Comparison of ENCODE assay signal across 21 mouse cellular contexts in genomic region chr6:101685734-101686133, GRCm38 (mm10).
A peak's percentile ranks its signal among the peaks of the same experiment; 100 is the strongest.
DNase-seq lines count a peak whose midpoint lies in the region; ATAC-seq lines count a peak whose summit lies in the region.
"Had no signal": no experiment of that assay in that cellular context is flagged by ENCODE, and none has a peak within 500 bp of the region (broad histone marks: within the 10 kb centered on the region; RNA-seq: fewer than 3 reads in every experiment).

No protein-coding gene starts in this region.

- H3K27ac ChIP-seq in midbrain, embryonic 12.5 days (replicated peaks): no peak overlapping the region
- H3K27ac ChIP-seq in midbrain, embryonic 11.5 days (ENCODE audit: low read depth, low read length): no peak overlapping the region
- H3K27ac ChIP-seq in forebrain, embryonic 14.5 days (ENCODE audit: low read depth, low read length): no peak overlapping the region
- no peak overlapping the region for H3K27ac ChIP-seq in hindbrain, embryonic 16.5 days (ENCODE audit: low read depth, low read length)
- H3K27ac ChIP-seq in neural tube, embryonic 14.5 days (ENCODE audit: low read depth, low read length): no peak overlapping the region
- no peak overlapping the region for H3K27ac ChIP-seq in liver, embryonic 12.5 days
- H3K27ac ChIP-seq in liver, embryonic 11.5 days (ENCODE audit: low read depth, low read length): no peak overlapping the region
- H3K27ac ChIP-seq: embryonic facial prominence, embryonic 15.5 days; heart, adult 2 months; heart, embryonic 15.5 days had no signal

- H3K36me3 ChIP-seq in midbrain, embryonic 12.5 days: no peaks in the 10 kb centered on the region
- no peaks in the 10 kb centered on the region for H3K36me3 ChIP-seq in midbrain, embryonic 11.5 days (ENCODE audit: control insufficient read depth, insufficient read depth, low read length)
- H3K36me3 ChIP-seq in forebrain, embryonic 14.5 days (ENCODE audit: control insufficient read depth, insufficient read depth, low read length): no peaks in the 10 kb centered on the region
- no peaks in the 10 kb centered on the region for H3K36me3 ChIP-seq in hindbrain, embryonic 16.5 days (ENCODE audit: control insufficient read depth, insufficient read depth, low read length)
- H3K36me3 ChIP-seq in neural tube, embryonic 14.5 days (ENCODE audit: control insufficient read depth, insufficient read depth, low read length): no peaks in the 10 kb centered on the region
- no peaks in the 10 kb centered on the region for H3K36me3 ChIP-seq in liver, embryonic 12.5 days
- H3K36me3 ChIP-seq in liver, embryonic 11.5 days (ENCODE audit: control insufficient read depth, insufficient read depth, low read length): no peaks in the 10 kb centered on the region
- H3K36me3 ChIP-seq: embryonic facial prominence, embryonic 15.5 days; heart, embryonic 15.5 days had no signal

- H3K27me3 ChIP-seq in midbrain, embryonic 12.5 days: no peaks in the 10 kb centered on the region
- H3K27me3 ChIP-seq in midbrain, embryonic 11.5 days (ENCODE audit: control insufficient read depth, insufficient read depth, low read length): no peaks in the 10 kb centered on the region
- H3K27me3 ChIP-seq in forebrain, embryonic 14.5 days (replicated peaks; ENCODE audit: control insufficient read depth, insufficient read depth, low read length): no peaks in the 10 kb centered on the region
- no peaks in the 10 kb centered on the region for H3K27me3 ChIP-seq in hindbrain, embryonic 16.5 days (replicated peaks; ENCODE audit: control insufficient read depth, insufficient read depth, low read length)
- H3K27me3 ChIP-seq in neural tube, embryonic 14.5 days (ENCODE audit: control insufficient read depth, insufficient read depth, low read length): no peaks in the 10 kb centered on the region
- no peaks in the 10 kb centered on the region for H3K27me3 ChIP-seq in liver, embryonic 12.5 days (replicated peaks)
- H3K27me3 ChIP-seq in liver, embryonic 11.5 days (replicated peaks; ENCODE audit: control insufficient read depth, insufficient read depth, low read length): no peaks in the 10 kb centered on the region
- H3K27me3 ChIP-seq: embryonic facial prominence, embryonic 15.5 days; heart, embryonic 15.5 days; megakaryocyte, embryonic 14.5 days had no signal

- peak; percentile 68 for ATAC-seq in midbrain, embryonic 12.5 days (ENCODE audit: low FRiP score, low read depth)
- ATAC-seq in midbrain, embryonic 11.5 days (ENCODE audit: low FRiP score): no peak
- peak; percentile 90 for ATAC-seq in forebrain, embryonic 14.5 days
- ATAC-seq in hindbrain, embryonic 16.5 days: no peak
- no peak for ATAC-seq in neural tube, embryonic 14.5 days (ENCODE audit: low read depth)
- ATAC-seq in liver, embryonic 12.5 days: no peak
- ATAC-seq in liver, embryonic 11.5 days (replicated peaks; ENCODE audit: low FRiP score): no peak
- ATAC-seq: liver, postnatal 0 days had no signal

- H3K9ac ChIP-seq in midbrain, embryonic 12.5 days (replicated peaks): no peak overlapping the region
- H3K9ac ChIP-seq in midbrain, embryonic 11.5 days (ENCODE audit: low read length): no peak overlapping the region
- H3K9ac ChIP-seq in forebrain, embryonic 14.5 days (ENCODE audit: low read length): no peak overlapping the region
- no peak overlapping the region for H3K9ac ChIP-seq in hindbrain, embryonic 16.5 days (ENCODE audit: low read depth, low read length)
- no peak overlapping the region for H3K9ac ChIP-seq in neural tube, embryonic 14.5 days (replicated peaks; ENCODE audit: low read depth, low read length)
- no peak overlapping the region for H3K9ac ChIP-seq in liver, embryonic 12.5 days
- H3K9ac ChIP-seq in liver, embryonic 11.5 days (ENCODE audit: low read depth, low read length): no peak overlapping the region
- H3K9ac ChIP-seq: embryonic facial prominence, embryonic 15.5 days; heart, embryonic 15.5 days; liver, postnatal 0 days had no signal

- 71% methylated on average over 8 of the region's 8 CpGs for WGBS in midbrain, embryonic 12.5 days
- 77% methylated on average over 8 of the region's 8 CpGs for WGBS in midbrain, embryonic 11.5 days
- WGBS in forebrain, embryonic 14.5 days: 22% methylated on average over 8 of the region's 8 CpGs
- 39% methylated on average over 8 of the region's 8 CpGs for WGBS in hindbrain, embryonic 16.5 days
- WGBS in neural tube, embryonic 14.5 days: 40% methylated on average over 8 of the region's 8 CpGs
- WGBS in liver, embryonic 12.5 days (ENCODE audit: insufficient replicate concordance): 56% methylated on average over 8 of the region's 8 CpGs
- WGBS in liver, embryonic 11.5 days: 75% methylated on average over 8 of the region's 8 CpGs

- no peak overlapping the region for H3K4me3 ChIP-seq in midbrain, embryonic 12.5 days
- H3K4me3 ChIP-seq in midbrain, embryonic 11.5 days (ENCODE audit: low read depth, low read length): no peak overlapping the region
- no peak overlapping the region for H3K4me3 ChIP-seq in forebrain, embryonic 14.5 days (ENCODE audit: low read depth, low read length)
- H3K4me3 ChIP-seq in hindbrain, embryonic 16.5 days (ENCODE audit: low read length): no peak overlapping the region
- H3K4me3 ChIP-seq in neural tube, embryonic 14.5 days (ENCODE audit: low read depth, low read length): no peak overlapping the region
- H3K4me3 ChIP-seq in liver, embryonic 12.5 days: no peak overlapping the region
- H3K4me3 ChIP-seq in liver, embryonic 11.5 days (ENCODE audit: low read depth, low read length): no peak overlapping the region
- H3K4me3 ChIP-seq: embryonic facial prominence, embryonic 15.5 days; heart, adult 2 months; heart, embryonic 15.5 days; megakaryocyte, embryonic 14.5 days had no signal

- no peak overlapping the region for H3K4me2 ChIP-seq in midbrain, embryonic 12.5 days (replicated peaks)
- no peak overlapping the region for H3K4me2 ChIP-seq in midbrain, embryonic 11.5 days
- H3K4me2 ChIP-seq in forebrain, embryonic 14.5 days (ENCODE audit: low read length): peak overlapping the region; percentile 11; the same call in 1 of the 2 replicates
- peak overlapping the region; percentile 39 for H3K4me2 ChIP-seq in hindbrain, embryonic 16.5 days (ENCODE audit: low read length)
- H3K4me2 ChIP-seq in neural tube, embryonic 14.5 days (ENCODE audit: low read depth, low read length): peak overlapping the region; percentile 31
- no peak overlapping the region for H3K4me2 ChIP-seq in liver, embryonic 12.5 days
- H3K4me2 ChIP-seq in liver, embryonic 11.5 days: no peak overlapping the region
- H3K4me2 ChIP-seq: embryonic facial prominence, embryonic 15.5 days; heart, embryonic 15.5 days had no signal

- no peak for DNase-seq in midbrain, embryonic 11.5 days (ENCODE audit: low spot score, missing footprints)
- DNase-seq in forebrain, embryonic 14.5 days (ENCODE audit: low spot score): peak; percentile 71
- DNase-seq in liver, embryonic 11.5 days (ENCODE audit: low spot score): no peak
- DNase-seq in adipocyte (ENCODE audit: low spot score): no peak
- DNase-seq: cerebellum, postnatal 10 days; embryo, embryonic 11 days; gastrocnemius, postnatal 10 days; heart, adult 2 months; kidney, adult 2 months; kidney, postnatal 36 days; liver, postnatal 0 days; lung, postnatal 14 days; retina, postnatal 1 day; thymus, adult 2 months had no signal

- H3K4me1 ChIP-seq in midbrain, embryonic 12.5 days: no peaks in the 10 kb centered on the region
- H3K4me1 ChIP-seq in midbrain, embryonic 11.5 days (ENCODE audit: control insufficient read depth, insufficient read depth, low read length): no peaks in the 10 kb centered on the region
- no peaks in the 10 kb centered on the region; the same call in 1 of the 2 replicates for H3K4me1 ChIP-seq in forebrain, embryonic 14.5 days (ENCODE audit: control insufficient read depth, insufficient read depth, low read length)
- H3K4me1 ChIP-seq in hindbrain, embryonic 16.5 days (ENCODE audit: control insufficient read depth, insufficient read depth, low read depth, low read length): no peaks in the 10 kb centered on the region
- no peaks in the 10 kb centered on the region for H3K4me1 ChIP-seq in neural tube, embryonic 14.5 days (ENCODE audit: control insufficient read depth, insufficient read depth, low read length)
- no peaks in the 10 kb centered on the region for H3K4me1 ChIP-seq in liver, embryonic 12.5 days
- no peaks in the 10 kb centered on the region for H3K4me1 ChIP-seq in liver, embryonic 11.5 days (replicated peaks; ENCODE audit: control insufficient read depth, insufficient read depth, low read length)
- H3K4me1 ChIP-seq: embryonic facial prominence, embryonic 15.5 days; heart, embryonic 15.5 days; megakaryocyte, embryonic 14.5 days had no signal

- H3K9me3 ChIP-seq in midbrain, embryonic 12.5 days: no peaks in the 10 kb centered on the region
- no peaks in the 10 kb centered on the region for H3K9me3 ChIP-seq in midbrain, embryonic 11.5 days (ENCODE audit: control insufficient read depth, low read length)
- no peaks in the 10 kb centered on the region for H3K9me3 ChIP-seq in forebrain, embryonic 14.5 days (replicated peaks; ENCODE audit: control insufficient read depth, low read length)
- H3K9me3 ChIP-seq in hindbrain, embryonic 16.5 days (ENCODE audit: control insufficient read depth, low read length): no peaks in the 10 kb centered on the region
- H3K9me3 ChIP-seq in neural tube, embryonic 14.5 days (ENCODE audit: control insufficient read depth, low read length): no peaks in the 10 kb centered on the region
- H3K9me3 ChIP-seq in liver, embryonic 12.5 days (replicated peaks): no peaks in the 10 kb centered on the region
- no peaks in the 10 kb centered on the region for H3K9me3 ChIP-seq in liver, embryonic 11.5 days (ENCODE audit: control insufficient read depth, low read length)
- H3K9me3 ChIP-seq: embryonic facial prominence, embryonic 15.5 days; heart, embryonic 15.5 days; megakaryocyte, embryonic 14.5 days had no signal

Comparison
In these comparisons a context has a peak if more than half of its experiments do, and no peak if none do; other contexts are left out.
1. ATAC-seq: peak in midbrain, embryonic 12.5 days (single experiment) and forebrain, embryonic 14.5 days (single experiment); none in midbrain, embryonic 11.5 days (single experiment), hindbrain, embryonic 16.5 days (single experiment), neural tube, embryonic 14.5 days (single experiment), liver, embryonic 12.5 days (single experiment) and liver, embryonic 11.5 days (single experiment).
2. H3K4me2 ChIP-seq: peak in forebrain, embryonic 14.5 days (single experiment), hindbrain, embryonic 16.5 days (single experiment) and neural tube, embryonic 14.5 days (single experiment); none in midbrain, embryonic 12.5 days (single experiment), midbrain, embryonic 11.5 days (single experiment), liver, embryonic 12.5 days (single experiment) and liver, embryonic 11.5 days (single experiment).